Mouse (Mus musculus): ENCODE results near the gene Klrb1b. TPM values are rescaled to one million over a fixed set of nuclear protein-coding genes. Genes with fewer than 3 reads are reported as not detected.
"Not testable (repeated sequence)": the region's sequence is repeated elsewhere in the genome, so short reads cannot be mapped to it uniquely, and the experiment has no call there.

Gene Klrb1b
- polyA plus RNA-seq, 1 experiment from 2014 or later = 0.46 TPM

DNA sequence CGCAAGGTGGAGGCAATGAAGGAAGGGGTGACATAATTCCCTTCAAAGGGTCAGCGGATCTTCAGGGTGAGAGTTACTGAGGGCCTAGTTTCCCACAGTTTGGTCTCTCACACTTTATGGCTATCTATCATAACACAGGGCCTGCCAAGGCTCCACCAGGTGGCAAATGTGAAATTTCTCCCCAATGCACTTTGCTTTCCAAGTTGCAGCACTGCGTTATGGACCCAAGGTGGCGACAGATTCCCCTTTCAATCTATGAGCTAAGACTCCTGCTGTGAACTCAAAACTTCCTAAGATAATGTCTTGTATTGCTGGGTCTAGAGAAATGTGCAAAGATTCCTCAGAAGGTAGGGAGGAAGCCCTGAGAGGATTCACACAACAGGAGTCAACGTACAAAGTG, 17.6 kb downstream of the Klrb1b start:
- H3K9ac ChIP-seq (ENCODE audit: low read depth, low read length) = no peak overlapping the region
- H3K9me3 ChIP-seq (replicated peaks; ENCODE audit: control insufficient read depth, low read length) = no peaks in the 10 kb centered on the region
- no peak overlapping the region for H3K4me3 ChIP-seq (ENCODE audit: low read depth, low read length)
- no peak for ATAC-seq (ENCODE audit: low read depth)
- H3K27me3 ChIP-seq (ENCODE audit: control insufficient read depth, insufficient read depth, low read depth, low read length) = no peaks in the 10 kb centered on the region
- no peak overlapping the region for H3K4me2 ChIP-seq (ENCODE audit: low read depth, low read length)
- no peaks in the 10 kb centered on the region for H3K4me1 ChIP-seq (ENCODE audit: control insufficient read depth, low read depth, low read length)
- no peaks in the 10 kb centered on the region for H3K36me3 ChIP-seq (ENCODE audit: control insufficient read depth, insufficient read depth)
- WGBS (ENCODE audit: insufficient replicate concordance) = 69% methylated on average over 5 of the region's 5 CpGs
- H3K27ac ChIP-seq (ENCODE audit: low read length) = no peak overlapping the region

DNA sequence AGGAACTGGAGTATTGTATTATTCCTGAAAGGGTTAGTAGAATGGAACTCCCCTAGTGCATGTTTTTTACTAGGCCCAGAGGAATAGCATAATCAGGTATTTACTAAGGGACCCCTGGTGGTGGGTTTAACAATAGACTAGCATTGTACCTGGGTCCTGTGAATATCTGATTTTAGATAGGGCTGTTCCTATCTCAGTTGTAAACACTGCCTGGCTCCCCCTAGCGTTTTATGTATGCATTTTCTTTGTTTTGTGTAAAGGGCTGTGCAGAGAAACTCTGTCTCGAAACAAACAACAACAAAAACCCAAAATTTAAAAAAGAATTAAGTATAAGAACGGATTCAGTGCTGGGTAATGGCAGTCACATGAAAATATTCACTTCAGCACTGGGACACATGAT, 19.1 kb downstream of the Klrb1b start:
- H3K27ac ChIP-seq (ENCODE audit: low read length) = no peak overlapping the region
- H3K9ac ChIP-seq (ENCODE audit: low read depth, low read length) = no peak overlapping the region
- peaks cover 4% of the 10 kb centered on the region for H3K4me1 ChIP-seq (ENCODE audit: control insufficient read depth, low read depth, low read length)
- H3K9me3 ChIP-seq (replicated peaks; ENCODE audit: control insufficient read depth, low read length) = no peaks in the 10 kb centered on the region
- H3K36me3 ChIP-seq (ENCODE audit: control insufficient read depth, insufficient read depth) = no peaks in the 10 kb centered on the region
- H3K27me3 ChIP-seq (ENCODE audit: control insufficient read depth, insufficient read depth, low read depth, low read length) = no peaks in the 10 kb centered on the region
- no peak for ATAC-seq (ENCODE audit: low read depth)
- WGBS (ENCODE audit: insufficient replicate concordance) = 58% methylated on average over 3 of the region's 3 CpGs
- H3K4me2 ChIP-seq (ENCODE audit: low read depth, low read length) = no peak overlapping the region
- no peak overlapping the region for H3K4me3 ChIP-seq (ENCODE audit: low read depth, low read length)

DNA sequence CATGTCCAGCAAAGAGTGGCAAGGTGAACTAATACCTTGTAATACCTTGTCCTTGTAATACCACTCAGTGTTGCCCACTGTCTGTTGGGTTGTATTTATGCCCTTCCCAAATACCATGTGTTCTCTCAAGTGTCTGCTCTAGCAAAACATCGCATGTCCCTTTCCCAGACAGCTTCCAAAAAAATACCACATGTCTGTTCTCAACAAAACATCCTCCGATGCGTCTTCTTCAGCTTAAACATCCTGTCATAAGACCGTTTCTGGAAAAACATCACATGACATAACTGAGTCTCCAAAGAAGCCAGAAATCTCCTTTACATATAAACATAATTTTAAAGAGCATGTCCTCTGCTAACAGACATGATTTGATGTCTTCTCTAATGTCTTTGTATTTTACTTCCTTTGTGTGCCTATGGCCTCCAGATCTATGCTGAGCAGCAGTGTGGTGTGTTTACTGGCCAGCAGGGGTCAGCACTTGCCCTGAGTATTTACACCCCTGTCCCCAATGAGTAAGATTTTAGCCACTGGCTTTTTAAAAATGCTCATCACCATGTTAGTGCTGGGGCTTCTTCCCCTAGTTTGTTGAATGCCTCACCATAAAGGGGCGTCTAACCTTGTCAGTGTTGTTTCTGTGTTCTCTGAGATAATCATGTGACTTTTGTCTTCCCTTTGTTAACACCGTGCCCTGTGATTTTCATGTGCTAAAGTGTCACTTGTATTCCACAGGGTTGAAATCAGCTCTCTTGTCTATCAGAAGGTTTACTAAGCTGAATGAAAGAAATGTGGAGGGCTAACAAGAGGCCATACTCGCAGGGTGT, 21.1 kb downstream of the Klrb1b start:
- not testable (repeated sequence) for ATAC-seq (ENCODE audit: low read depth); H3K36me3 ChIP-seq (ENCODE audit: control insufficient read depth, insufficient read depth); H3K27me3 ChIP-seq (ENCODE audit: control insufficient read depth, insufficient read depth, low read depth, low read length); H3K4me2 ChIP-seq (ENCODE audit: low read depth, low read length); H3K27ac ChIP-seq (ENCODE audit: low read length); H3K9me3 ChIP-seq (replicated peaks; ENCODE audit: control insufficient read depth, low read length); H3K4me3 ChIP-seq (ENCODE audit: low read depth, low read length); H3K9ac ChIP-seq (ENCODE audit: low read depth, low read length); H3K4me1 ChIP-seq (ENCODE audit: control insufficient read depth, low read depth, low read length)
- 57% methylated on average over 7 of the region's 7 CpGs for WGBS (ENCODE audit: insufficient replicate concordance)

DNA sequence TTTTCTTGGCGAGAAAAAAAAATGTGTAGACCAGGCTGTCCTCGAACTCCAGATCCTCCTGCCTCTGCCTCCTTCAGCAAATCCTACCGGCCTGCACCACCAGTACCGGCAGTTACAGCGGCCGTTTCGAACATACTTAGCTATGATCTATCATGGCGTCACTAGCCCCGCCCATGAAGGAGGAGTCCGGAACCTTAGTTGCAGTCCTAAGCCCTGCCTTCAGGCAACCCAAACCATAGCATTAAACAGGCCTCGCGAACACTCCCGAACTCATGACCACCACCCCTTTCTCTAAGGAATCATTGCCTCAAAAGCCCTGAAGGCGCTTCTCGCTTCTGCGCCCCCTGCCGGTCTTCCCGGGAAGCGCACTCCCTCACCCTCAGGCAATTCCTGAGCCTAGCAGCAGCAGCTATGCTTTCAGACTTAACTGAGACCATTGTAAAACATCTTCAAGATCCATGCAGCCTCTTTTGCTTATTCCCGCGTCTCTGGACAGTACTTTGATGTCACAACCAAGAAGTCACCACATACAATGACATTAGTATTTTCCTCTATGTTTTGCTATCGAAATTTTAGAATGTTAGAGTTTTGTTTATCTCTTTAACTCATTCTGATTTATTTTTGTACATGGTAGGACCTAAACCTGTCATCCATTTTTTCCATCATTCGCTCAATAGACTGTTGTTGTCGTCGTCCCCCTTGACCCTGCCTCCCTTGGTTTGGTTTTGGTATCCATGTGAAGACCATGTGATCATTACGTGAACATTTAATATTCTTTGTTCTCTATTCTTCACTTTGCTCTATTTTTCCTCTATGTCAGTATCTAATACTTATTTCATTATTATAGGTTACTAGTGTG, 22.9 kb downstream of the Klrb1b start:
- ATAC-seq (ENCODE audit: low read depth) = peak; percentile 86
- Histone ChIP-seq H3K36me3 (ENCODE audit: control insufficient read depth, insufficient read depth) (no peaks in the 10 kb centered on the region), H3K4me2 (ENCODE audit: low read depth, low read length) (peak overlapping the region; percentile 77), H3K4me3 (ENCODE audit: low read depth, low read length) (peak overlapping the region; percentile 62), H3K9ac (ENCODE audit: low read depth, low read length) (no peak overlapping the region), H3K4me1 (ENCODE audit: control insufficient read depth, low read depth, low read length) (peaks cover 9% of the 10 kb centered on the region), H3K9me3 (replicated peaks; ENCODE audit: control insufficient read depth, low read length) (no peaks in the 10 kb centered on the region), H3K27ac (ENCODE audit: low read length) (no peak overlapping the region), H3K27me3 (ENCODE audit: control insufficient read depth, insufficient read depth, low read depth, low read length) (no peaks in the 10 kb centered on the region)
- WGBS (ENCODE audit: insufficient replicate concordance) = 7% methylated on average over 26 of the region's 26 CpGs

DNA sequence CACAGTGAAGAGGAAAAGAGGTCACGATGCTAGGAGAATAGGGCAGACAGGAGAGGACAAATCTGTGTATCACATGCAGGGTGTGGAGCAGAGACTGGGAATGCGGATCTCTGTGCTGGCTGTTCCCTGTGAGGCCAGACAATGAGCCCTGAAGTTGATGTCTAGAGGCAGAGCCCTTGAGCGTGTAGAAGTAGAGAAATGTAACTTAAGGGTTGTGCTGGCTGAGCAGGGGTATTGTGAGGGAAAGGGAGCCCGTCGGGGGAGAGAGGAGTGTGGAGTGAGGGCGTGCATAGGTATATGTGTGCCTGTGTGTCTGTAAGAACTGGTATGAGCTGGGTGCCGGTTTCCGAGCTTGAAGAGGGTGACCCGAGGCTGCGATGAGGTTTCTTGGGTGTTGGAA, 23.6 kb downstream of the Klrb1b start:
- H3K9me3 ChIP-seq (replicated peaks; ENCODE audit: control insufficient read depth, low read length) = no peaks in the 10 kb centered on the region
- peak overlapping the region; percentile 62 for H3K4me3 ChIP-seq (ENCODE audit: low read depth, low read length)
- ATAC-seq (ENCODE audit: low read depth) = peak; percentile 4
- no peak overlapping the region for H3K27ac ChIP-seq (ENCODE audit: low read length)
- peak overlapping the region; percentile 57 for H3K9ac ChIP-seq (ENCODE audit: low read depth, low read length)
- H3K36me3 ChIP-seq (ENCODE audit: control insufficient read depth, insufficient read depth) = no peaks in the 10 kb centered on the region
- peak overlapping the region; percentile 77 for H3K4me2 ChIP-seq (ENCODE audit: low read depth, low read length)
- no peaks in the 10 kb centered on the region for H3K27me3 ChIP-seq (ENCODE audit: control insufficient read depth, insufficient read depth, low read depth, low read length)
- 18% methylated on average over 10 of the region's 10 CpGs for WGBS (ENCODE audit: insufficient replicate concordance)
- peaks cover 14% of the 10 kb centered on the region for H3K4me1 ChIP-seq (ENCODE audit: control insufficient read depth, low read depth, low read length)

DNA sequence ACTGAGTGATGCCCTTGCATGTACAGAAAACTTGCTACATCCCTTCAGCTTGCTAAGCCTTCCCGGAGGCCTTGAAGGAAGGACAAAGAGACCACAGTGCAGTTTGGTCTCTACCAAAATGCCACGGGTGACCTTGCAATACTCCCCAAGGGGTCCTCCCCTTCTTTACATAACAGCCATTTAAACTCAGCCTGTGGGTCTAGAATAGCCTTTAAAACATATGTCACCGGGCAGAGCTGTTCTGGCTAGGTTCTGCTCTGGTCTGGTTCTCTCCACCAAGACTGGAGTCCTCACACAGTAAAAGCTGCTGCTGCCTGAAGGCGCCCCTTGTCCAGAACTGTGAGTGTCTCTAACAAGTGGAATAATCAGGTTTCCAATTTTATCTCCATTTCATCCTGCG, 25.4 kb downstream of the Klrb1b start:
- not testable (repeated sequence) for H3K36me3 ChIP-seq (ENCODE audit: control insufficient read depth, insufficient read depth); H3K9me3 ChIP-seq (replicated peaks; ENCODE audit: control insufficient read depth, low read length); H3K27ac ChIP-seq (ENCODE audit: low read length); H3K4me3 ChIP-seq (ENCODE audit: low read depth, low read length); H3K4me2 ChIP-seq (ENCODE audit: low read depth, low read length); H3K27me3 ChIP-seq (ENCODE audit: control insufficient read depth, insufficient read depth, low read depth, low read length); ATAC-seq (ENCODE audit: low read depth); H3K9ac ChIP-seq (ENCODE audit: low read depth, low read length)
- H3K4me1 ChIP-seq (ENCODE audit: control insufficient read depth, low read depth, low read length) = peaks cover 14% of the 10 kb centered on the region
- 72% methylated on average over 5 of the region's 5 CpGs for WGBS (ENCODE audit: insufficient replicate concordance)

DNA sequence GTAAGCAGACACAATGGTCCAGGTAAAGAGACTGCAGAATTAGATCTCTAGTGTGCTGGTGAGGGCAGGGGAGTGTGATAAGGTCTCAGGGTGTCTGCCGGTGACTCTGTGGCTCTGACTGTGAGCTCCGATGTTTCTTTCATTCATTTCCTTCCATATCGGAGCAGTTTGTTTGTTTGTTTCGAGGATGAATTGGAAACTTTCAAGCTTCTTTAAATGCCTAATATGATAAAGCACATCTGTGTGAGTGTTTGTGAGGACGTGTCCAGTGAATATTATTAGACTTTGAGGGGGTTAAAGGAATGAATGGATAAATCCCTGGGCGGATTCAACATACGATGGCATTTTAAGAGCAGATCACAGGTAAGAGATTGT, 26.2 kb downstream of the Klrb1b start:
- Histone ChIP-seq H3K4me3 (ENCODE audit: low read depth, low read length) (peak overlapping the region; percentile 73), H3K27ac (ENCODE audit: low read length) (no peak overlapping the region), H3K9ac (ENCODE audit: low read depth, low read length) (peak overlapping the region; percentile 37; the same call in 1 of the 2 replicates), H3K4me2 (ENCODE audit: low read depth, low read length) (peak overlapping the region; percentile 84), H3K4me1 (ENCODE audit: control insufficient read depth, low read depth, low read length) (peaks cover 14% of the 10 kb centered on the region), H3K27me3 (ENCODE audit: control insufficient read depth, insufficient read depth, low read depth, low read length) (no peaks in the 10 kb centered on the region), H3K36me3 (ENCODE audit: control insufficient read depth, insufficient read depth) (no peaks in the 10 kb centered on the region), H3K9me3 (replicated peaks; ENCODE audit: control insufficient read depth, low read length) (no peaks in the 10 kb centered on the region)
- no peak for ATAC-seq (ENCODE audit: low read depth)
- 26% methylated on average over 7 of the region's 7 CpGs for WGBS (ENCODE audit: insufficient replicate concordance)

DNA sequence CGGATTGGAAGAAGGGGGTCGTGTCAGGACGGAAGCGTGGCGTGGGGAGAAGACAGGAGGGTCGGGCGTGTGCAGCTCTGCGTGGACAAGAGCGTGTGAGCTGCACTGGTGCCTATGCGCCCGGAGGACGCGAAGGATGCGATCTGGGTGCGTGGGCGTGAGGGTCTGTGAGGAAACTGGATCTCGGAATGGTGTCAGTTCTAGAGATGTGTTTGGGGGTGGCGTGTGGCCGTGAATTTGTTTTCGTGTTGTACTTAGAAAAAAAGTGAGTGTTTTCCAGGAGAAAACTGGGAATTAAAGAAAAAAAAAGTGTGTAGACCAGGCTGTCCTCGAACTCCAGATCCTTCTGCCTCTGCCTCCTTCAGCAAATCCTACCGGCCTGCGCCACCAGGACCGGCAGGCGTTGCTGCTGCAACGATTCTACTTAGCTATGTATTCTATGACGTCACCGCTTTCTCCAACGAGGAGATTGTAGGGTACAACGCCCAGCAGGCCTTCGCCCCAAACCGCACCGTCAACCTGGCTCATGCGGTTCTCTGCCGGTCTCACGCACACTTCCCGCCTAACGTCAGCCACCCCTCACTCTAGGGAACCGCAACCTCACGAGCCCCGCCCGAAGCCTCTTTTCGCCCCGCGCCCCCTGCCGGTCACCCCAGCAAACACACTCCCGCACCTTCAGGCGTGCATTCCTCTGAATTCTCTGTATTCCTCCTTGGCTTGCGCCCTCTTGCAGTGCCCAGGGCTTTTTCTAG, 26.8 kb downstream of the Klrb1b start:
- peak overlapping the region; percentile 73 for H3K9ac ChIP-seq (ENCODE audit: low read depth, low read length)
- not testable (repeated sequence) for H3K27me3 ChIP-seq (ENCODE audit: control insufficient read depth, insufficient read depth, low read depth, low read length); H3K9me3 ChIP-seq (replicated peaks; ENCODE audit: control insufficient read depth, low read length); H3K36me3 ChIP-seq (ENCODE audit: control insufficient read depth, insufficient read depth)
- 0% methylated on average over 49 of the region's 49 CpGs for WGBS (ENCODE audit: insufficient replicate concordance)
- ATAC-seq (ENCODE audit: low read depth) = peak; percentile 64
- peak overlapping the region; percentile 84 for H3K4me2 ChIP-seq (ENCODE audit: low read depth, low read length)
- peak overlapping the region; percentile 73 for H3K4me3 ChIP-seq (ENCODE audit: low read depth, low read length)
- peak overlapping the region; percentile 70 for H3K27ac ChIP-seq (ENCODE audit: low read length)
- H3K4me1 ChIP-seq (ENCODE audit: control insufficient read depth, low read depth, low read length) = peaks cover 14% of the 10 kb centered on the region

Measured in liver, embryonic 16.5 days (tissue).